Mouse (Mus musculus): ENCODE results near the gene Ffar3.

The Ffar3 gene

GRCm38 (mm10) chr7:30856078-30856477 lies at the start of gene Ffar3:
Ffar3 (minus strand) TSS chr7:30856178.
- no peak for DNase-seq

GRCm38 (mm10) chr7:30904042-30904441 lies 48.1 kb upstream of the Ffar3 start:
- DNase-seq, result no peak

- no peak for DNase-seq
These were observed 39.2 kb upstream of the Ffar3 start for GRCm38 (mm10) chr7:30895217-30895616.

GRCm38 (mm10) chr7:30892515-30892914 lies 36.5 kb upstream of the Ffar3 start:
- no peak for DNase-seq

- no peak for DNase-seq
These were observed 35.8 kb upstream of the Ffar3 start for GRCm38 (mm10) chr7:30891746-30892145.

- DNase-seq, result no peak
These were observed 34.7 kb upstream of the Ffar3 start for GRCm38 (mm10) chr7:30890681-30891080.

GRCm38 (mm10) chr7:30888786-30889185 lies 32.8 kb upstream of the Ffar3 start:
- no peak for DNase-seq

- DNase-seq, result peak; percentile 93
These were observed 31.7 kb upstream of the Ffar3 start for GRCm38 (mm10) chr7:30887568-30888188.

- no peak for DNase-seq
These were observed 30.9 kb upstream of the Ffar3 start for GRCm38 (mm10) chr7:30886852-30887251.

GRCm38 (mm10) chr7:30884047-30884446 lies 28.1 kb upstream of the Ffar3 start:
- DNase-seq, result no peak

- no peak for DNase-seq
These were observed 25.4 kb upstream of the Ffar3 start for GRCm38 (mm10) chr7:30881367-30881766.

- DNase-seq, result no peak
These were observed 24.2 kb upstream of the Ffar3 start, which contains the start of gene Cd22 for GRCm38 (mm10) chr7:30880176-30880575. Cd22 (minus strand) TSS chr7:30880342.

GRCm38 (mm10) chr7:30878950-30879349 lies 23.0 kb upstream of the Ffar3 start:
- no peak for DNase-seq

- DNase-seq, result peak; percentile 91
These were observed 17.1 kb upstream of the Ffar3 start for GRCm38 (mm10) chr7:30873083-30873482.

- DNase-seq, result no peak
These were observed 7.4 kb upstream of the Ffar3 start for GRCm38 (mm10) chr7:30863386-30863785.

GRCm38 (mm10) chr7:30861464-30861863 lies 5.5 kb upstream of the Ffar3 start, which contains the start of gene Ffar1:
Ffar1 (minus strand) TSS chr7:30861564.
- no peak for DNase-seq

GRCm38 (mm10) chr7:30859635-30860402 lies 3.8 kb upstream of the Ffar3 start:
- DNase-seq, result peak; percentile 86

- DNase-seq, result peak; percentile 90
These were observed 3.3 kb upstream of the Ffar3 start for GRCm38 (mm10) chr7:30859290-30859634.

- no peak for DNase-seq
These were observed 1.8 kb upstream of the Ffar3 start for GRCm38 (mm10) chr7:30857746-30858145.

GRCm38 (mm10) chr7:30851421-30851820 lies 4.6 kb downstream of the Ffar3 start:
- no peak for DNase-seq

GRCm38 (mm10) chr7:30847934-30848333 lies 8.0 kb downstream of the Ffar3 start:
- no peak for DNase-seq

- DNase-seq, result no peak
These were observed 8.6 kb downstream of the Ffar3 start for GRCm38 (mm10) chr7:30847386-30847785.

GRCm38 (mm10) chr7:30846505-30847053 lies 9.4 kb downstream of the Ffar3 start:
- no peak for DNase-seq

- no peak for DNase-seq
These were observed 11.2 kb downstream of the Ffar3 start for GRCm38 (mm10) chr7:30844676-30845297.
